Mouse (Mus musculus) CD4-positive helper T cell, adult 2 months (primary cell): ENCODE results near the gene Cnnm3.
A peak's percentile ranks its signal among the peaks of the same experiment; 100 is the strongest.

Experiments used
- DNase-seq: peaks from one replicate; pipeline ENCODE4 v3.0.0-alpha.2; 2012; ENCODE audit warnings: low read depth, missing footprints, low spot score

The Cnnm3 gene

DNA sequence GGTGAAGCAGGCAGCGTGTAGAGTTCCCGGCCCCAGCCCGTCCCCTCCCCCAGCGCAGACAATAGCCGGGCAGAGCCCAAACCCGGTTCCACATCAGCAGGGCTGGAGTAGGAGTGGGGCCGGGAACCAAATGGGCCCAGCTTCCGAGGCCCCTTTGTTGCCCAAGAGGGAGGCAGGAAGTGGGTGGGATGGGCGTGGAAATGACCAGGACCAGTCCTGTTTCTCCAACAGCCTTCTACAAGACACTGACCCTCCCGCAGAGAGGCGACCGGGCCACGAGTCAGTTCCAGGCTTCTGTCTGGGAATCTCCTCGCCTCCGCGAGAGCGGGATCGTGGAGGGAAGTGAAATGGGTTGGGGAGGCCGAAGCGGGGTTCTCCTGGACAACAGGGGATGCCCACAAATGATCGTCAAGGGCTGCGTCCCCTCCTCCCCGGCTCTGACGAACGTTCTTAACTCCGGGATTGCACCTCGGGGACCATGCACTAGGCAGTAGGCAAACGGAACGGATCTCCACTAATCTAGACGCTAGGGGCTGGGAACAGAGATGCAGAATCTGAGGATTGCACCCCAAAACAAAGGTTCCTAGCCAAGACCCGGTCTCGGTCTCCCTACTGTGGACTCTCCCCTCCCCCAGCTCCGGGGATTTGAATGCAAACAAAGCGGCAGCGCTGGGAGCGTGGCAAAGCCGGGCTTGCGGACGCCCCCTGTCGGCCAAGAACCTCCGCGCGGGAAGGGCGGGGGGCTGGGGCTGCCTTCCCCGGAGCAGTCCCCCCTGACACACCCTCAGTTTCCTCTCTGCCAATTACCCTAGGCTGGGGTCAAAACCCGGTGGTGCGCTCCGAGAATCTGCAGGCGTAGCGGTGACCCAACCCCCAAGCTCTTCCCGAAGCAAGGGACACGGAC, 45.1 kb downstream of the Cnnm3 start:
- DNase-seq, result peak; percentile 81

- DNase-seq, result no peak
These were observed 45.9 kb downstream of the Cnnm3 start for GRCm38 (mm10) chr1:36557457-36558011.

DNA sequence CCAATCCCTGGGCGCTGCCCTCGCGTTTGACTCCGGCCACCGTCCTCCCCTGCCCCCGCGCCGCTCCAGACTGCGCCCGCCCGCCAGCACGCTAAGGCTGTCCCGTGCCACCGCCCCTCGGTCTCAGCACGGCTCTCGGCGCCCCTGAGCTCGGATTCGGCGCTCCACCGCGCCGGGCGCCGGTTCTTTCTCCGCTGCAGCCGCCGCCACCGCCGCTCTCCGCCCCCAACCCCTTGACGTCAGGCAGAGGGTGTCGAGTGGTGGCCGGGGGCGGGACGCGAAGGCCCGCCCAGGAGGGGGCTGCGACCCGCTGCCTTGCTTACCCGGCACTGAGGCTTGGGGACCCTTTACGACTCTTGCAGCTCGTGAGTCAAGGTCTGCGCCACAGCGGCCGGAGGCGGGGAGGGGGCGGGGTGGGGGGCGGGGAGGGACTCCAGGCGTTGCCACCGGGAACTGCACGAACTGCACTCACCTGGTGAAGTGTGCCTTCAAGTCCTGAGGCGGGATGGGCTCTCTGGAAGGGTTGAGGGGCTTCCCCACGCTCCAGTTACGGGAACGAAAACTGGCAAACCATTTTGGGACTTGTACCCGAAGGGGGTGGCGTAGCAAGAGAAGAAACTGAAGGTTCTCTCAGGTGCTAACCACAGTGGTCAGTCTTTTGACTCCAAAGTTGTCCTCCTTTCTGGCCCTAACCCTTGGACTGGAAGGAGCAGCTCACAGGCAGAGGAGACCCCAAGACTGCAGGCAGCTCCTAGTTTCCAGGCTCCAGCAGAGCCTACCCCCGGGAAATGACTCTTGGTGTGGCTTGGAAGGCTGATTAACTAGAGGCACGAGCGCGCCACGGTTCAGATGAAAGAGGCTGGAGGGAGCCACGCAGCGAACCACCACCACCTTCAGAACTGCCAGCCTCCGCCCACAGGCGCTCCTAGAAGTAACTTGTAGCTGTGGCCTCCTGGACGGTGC, 46.6 kb downstream of the Cnnm3 start, which contains the start of gene Sema4c:
Gene Sema4c (minus strand): TSS at position 319 of the 963 bp plus-strand sequence.
- peak; percentile 81 for DNase-seq

- no peak for DNase-seq
These were observed 47.6 kb downstream of the Cnnm3 start for GRCm38 (mm10) chr1:36559256-36559655.

DNA sequence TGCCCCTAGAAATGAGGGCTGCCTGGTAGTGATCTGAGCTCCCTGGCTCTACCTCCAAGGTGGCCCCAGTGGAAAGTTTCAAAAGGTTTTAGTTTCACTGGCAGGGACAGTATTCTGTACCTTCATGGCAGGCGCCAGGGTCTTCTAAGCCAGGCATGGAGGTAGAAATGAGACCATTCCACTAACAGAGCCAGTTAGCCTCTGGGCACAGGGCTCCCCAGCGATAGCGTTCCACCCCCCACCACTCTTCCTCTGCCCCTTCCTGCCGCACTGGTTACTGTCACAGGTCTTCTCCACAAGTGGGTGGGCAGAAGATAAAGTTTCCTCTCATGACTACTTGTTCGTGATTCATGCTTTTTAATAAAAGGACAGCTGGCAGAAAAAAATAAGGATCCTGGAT, 48.2 kb downstream of the Cnnm3 start:
- DNase-seq, result peak; percentile 21

DNA sequence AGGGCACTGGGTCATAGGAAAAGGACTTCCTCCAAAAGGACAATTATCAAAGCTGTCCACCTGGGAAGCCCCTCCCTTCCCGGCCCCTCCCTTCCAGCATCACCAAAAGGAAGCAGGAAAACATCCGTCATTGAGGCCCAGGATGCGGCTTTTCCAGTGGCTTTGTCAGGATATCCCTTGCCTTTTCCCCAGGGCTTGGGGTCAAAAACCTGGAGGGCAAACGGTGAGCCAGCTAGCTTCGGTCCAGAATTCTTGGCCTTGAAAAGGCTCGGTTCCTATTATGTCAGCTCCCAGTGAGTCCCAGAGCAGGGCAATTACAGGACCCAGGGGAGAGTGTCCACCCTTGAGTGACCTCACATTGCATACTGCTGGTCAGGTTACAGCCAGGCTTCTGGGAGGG, 49.2 kb downstream of the Cnnm3 start:
- no peak for DNase-seq

DNA sequence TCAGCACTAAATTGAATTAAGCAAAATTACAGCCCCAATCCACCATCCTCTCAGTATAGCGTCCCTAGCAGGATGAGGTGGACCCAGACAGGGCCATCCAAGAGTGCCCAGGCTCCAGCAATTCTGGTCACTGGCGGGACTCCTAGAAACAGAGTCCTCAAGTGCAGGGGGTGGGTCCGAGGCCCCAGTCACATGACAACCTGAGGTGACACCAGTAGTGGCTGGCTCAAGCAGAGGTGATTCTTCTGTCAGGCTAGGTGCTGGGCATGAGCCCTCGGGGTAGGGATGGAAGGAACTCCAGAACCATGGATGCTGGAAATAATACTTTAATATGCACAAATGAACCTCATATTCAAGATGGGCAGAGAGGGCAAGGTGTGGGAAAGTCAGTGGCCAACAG, 50.7 kb downstream of the Cnnm3 start:
- DNase-seq, result no peak

DNA sequence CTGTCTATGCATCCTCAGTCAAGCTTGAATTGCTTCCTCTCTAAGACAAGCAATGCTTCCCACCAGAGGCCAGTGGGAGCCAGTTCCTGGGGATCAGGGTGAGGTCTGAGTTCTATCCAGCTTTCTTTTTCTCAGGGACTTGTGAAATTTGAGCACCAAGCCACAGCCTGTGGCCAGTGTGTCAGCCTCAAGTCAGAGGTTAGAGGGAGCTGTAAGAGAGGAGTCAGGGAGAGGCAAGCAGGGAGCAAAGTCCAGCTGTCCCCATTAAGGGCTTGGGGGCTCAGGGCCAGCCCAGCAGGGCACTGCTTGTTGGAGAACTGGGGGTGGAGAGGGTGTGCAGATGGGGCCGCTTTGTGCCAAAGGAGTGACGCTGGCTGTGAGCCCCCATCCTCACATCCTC, 51.5 kb downstream of the Cnnm3 start:
- no peak for DNase-seq

DNA sequence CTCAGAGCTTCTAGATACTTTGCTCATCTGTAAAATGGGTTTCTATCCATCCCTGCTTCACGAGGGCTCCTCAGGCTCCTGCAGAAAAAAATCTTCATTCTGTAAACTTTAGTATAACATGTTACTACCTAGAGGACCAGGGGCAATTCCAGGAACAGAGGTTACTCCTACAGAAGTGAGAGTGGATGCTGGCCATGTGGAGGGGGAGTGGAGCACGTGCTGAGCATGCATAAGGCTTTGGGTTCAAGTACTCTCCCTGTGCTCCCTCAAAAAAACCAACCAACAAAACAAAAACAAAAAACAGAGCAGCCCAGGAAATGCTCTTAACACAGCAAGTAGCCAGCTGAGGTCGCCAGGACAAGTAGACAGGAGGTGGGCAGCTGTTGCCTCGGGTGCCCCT, 52.0 kb downstream of the Cnnm3 start:
- DNase-seq, result no peak

GRCm38 (mm10) chr1:36564101-36564500, 52.4 kb downstream of the Cnnm3 start:
- DNase-seq, result no peak

- DNase-seq, result no peak
These were observed 54.8 kb downstream of the Cnnm3 start for GRCm38 (mm10) chr1:36566425-36566824.

- DNase-seq, result no peak
These were observed 56.3 kb downstream of the Cnnm3 start for GRCm38 (mm10) chr1:36567818-36568603.

GRCm38 (mm10) chr1:36568776-36569175, 57.1 kb downstream of the Cnnm3 start:
- no peak for DNase-seq

- DNase-seq, result no peak
These were observed 58.1 kb downstream of the Cnnm3 start for GRCm38 (mm10) chr1:36569694-36570276.

DNA sequence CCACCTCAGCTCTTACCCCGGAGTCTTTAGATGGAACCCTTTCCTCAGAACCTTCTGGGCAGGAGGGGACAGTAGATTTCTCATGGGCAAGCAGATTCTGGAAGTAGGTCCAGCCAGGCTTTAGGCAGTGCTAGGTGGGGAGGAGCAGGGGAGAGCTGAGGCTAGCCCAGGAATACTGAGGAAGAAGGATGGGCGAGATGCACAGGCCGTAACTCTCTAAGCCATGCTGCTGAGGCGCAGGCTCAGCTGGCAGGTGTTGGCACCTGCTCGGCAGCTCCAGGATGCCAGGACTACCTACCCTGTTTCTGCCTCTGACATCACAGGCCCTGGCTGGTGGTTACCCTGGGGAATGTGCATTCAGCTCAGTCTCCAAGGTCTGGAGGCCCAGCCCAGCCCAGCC, 58.7 kb downstream of the Cnnm3 start:
- no peak for DNase-seq

DNA sequence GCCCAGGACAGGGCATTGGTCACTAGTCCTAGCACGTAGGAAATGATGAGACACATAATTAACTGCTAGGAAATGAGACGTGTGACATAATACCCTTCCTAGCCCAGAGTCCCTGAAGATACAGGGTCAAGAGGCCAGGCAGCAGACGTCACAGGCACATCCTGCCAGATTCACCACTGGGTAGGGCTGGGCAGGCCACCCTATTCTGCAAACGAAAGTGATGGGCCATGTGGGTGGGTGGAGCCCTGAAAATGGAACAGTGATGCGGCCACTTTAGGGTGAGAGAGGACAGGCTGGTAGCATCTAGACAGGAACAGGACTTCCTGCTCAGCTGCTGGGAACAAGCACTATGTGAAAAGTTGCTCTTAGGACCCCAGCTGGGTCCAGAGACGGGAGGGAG, 60.0 kb downstream of the Cnnm3 start:
- DNase-seq, result no peak

DNA sequence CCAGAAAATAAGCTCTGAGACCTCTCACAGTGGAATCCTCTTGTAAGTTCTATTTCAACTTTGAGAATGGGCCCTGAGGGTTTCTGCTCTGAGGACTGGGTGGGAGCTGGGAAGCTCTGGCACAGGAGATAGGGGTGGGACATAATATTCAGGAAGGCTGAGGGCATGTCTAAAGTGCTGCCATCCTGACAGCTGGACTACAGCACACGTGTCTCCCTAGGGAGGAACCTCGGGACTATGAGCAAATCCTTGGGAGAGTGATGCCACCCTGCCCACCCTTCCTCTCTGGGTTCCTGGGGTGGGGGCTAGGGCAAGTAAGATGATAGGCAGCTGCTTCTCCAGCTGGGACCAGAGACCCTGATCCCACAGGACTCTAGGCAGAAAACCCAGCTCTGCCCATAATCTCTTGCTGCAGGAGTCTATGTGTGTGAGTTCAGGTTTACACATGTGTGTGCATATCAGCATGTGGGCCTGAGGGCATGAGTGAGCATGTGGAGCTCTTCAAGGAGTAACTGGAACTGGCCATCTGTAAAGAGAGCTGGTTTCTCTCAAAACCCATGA, 60.6 kb downstream of the Cnnm3 start:
- no peak for DNase-seq

GRCm38 (mm10) chr1:36572709-36573108, 61.0 kb downstream of the Cnnm3 start:
- no peak for DNase-seq

DNA sequence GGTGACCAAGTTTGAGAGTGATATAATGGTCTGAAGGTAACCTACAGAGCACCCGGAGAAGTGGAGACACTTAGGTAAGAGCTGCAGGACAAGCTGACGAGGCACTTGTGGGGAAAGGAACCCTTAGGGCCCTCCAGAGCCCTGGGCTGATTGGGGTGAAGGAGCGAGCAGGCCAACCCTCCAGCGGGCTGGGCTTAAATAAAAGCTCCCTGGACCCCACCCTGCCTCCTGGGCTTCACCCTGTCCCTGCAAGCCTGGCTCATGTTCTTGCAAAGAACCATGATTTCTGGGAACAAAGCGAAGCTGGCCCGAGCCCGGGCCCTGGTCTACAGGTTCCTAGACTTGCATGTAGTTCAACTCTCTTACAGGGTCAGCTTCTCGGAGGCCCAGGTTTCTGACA, 61.9 kb downstream of the Cnnm3 start:
- no peak for DNase-seq

DNA sequence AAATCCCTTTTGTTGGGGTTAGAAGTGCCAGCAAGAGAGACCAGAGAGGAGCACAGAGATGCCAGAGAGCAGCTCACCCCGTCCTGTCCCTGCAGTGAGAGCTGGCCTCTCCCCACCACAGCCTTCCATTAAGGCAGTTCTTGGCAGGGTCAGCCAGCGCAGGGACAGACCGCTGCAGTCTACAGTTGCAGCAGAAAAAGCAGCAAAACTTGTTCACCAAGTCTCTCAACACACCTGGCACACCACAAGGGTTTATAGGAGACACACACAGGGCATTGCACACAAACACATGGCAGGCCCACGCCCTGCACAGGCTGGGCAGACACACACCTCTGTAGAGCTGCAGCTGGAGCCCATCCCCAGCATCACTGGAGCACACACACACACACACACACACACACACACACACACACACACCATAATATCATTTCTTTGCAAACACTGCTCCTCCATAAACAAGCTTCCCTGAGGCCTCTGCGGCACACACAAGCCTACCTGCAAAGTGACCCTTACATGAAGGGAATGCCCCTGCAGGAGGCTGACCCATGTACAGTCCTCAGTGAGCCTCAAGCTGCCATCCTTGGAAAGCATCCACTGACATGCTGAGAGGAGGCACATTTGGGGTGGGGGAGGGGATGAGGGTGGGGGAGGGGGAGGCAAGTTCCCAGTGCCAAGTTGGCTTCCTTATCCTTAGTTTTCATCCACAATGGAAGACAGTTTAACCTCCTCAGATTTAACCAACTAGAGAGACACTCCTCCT, 62.7 kb downstream of the Cnnm3 start:
- DNase-seq, result no peak
